Mouse (Mus musculus) ES-Bruce4 (cell line): Measurements from ENCODE around the gene Ak8.

Experiments
- CTCF ChIP-seq: IDR thresholded peaks from one replicate; pipeline ENCODE4 v1.8.1; 2011; ENCODE audit warnings: low read depth, low read length
- POLR2A ChIP-seq: IDR thresholded peaks from one replicate; pipeline ENCODE4 v1.8.1; 2011; ENCODE audit warnings: low read length; ENCODE audit not compliant: insufficient read depth

DNA sequence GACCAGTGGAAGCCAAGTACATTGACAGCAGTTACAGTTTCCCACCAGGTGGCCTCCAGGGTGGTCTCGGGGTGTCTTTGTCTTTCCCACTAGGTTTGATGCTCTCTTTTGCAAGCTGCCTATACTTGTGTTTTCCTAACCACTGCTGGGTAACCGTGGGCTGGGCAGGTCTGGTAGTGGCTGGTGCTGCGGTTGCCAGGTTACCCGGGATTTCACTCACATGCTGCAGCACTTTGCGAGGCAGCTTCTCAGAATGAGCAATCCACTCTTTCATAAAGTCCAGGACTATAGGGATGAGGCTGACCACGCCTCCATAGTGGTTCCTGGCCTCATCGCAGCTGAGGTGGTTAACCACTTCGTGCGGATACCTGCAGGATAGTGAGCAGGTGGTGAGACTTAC is 7.3 kb upstream of the Ak8 start:
- no peak for TF ChIP-seq CTCF
- TF ChIP-seq POLR2A: no peak
